Mouse (Mus musculus) embryonic fibroblast, embryonic 13.5 days (primary cell): ENCODE data around the gene Ecm1.

Source experiments
- CTCF ChIP-seq: IDR thresholded peaks from 2 replicates; pipeline ENCODE4 v1.5.1; 2011; ENCODE audit warnings: mild to moderate bottlenecking, control low read depth, low read length, moderate library complexity, borderline replicate concordance; ENCODE audit not compliant: insufficient read depth
- POLR2A ChIP-seq: IDR thresholded peaks from 2 replicates; pipeline ENCODE4 v1.6.1; 2011; ENCODE audit warnings: low read depth, mild to moderate bottlenecking, control low read depth, low read length, moderate library complexity

- TF ChIP-seq POLR2A, result no peak
- TF ChIP-seq CTCF, result no peak
These were observed 13.6 kb upstream of the Ecm1 start for GRCm38 (mm10) chr3:95752935-95753334.
